Mouse (Mus musculus): ENCODE measurements around the gene Plcb2. TPM values are rescaled to one million over a fixed set of nuclear protein-coding genes. Genes with fewer than 3 reads are reported as not detected.

Plcb2 gene
- 0.03 TPM for polyA plus RNA-seq (2021)

GRCm38 (mm10) chr2:118728337-118728736 lies at the start of gene Plcb2:
TSS of gene Plcb2 (minus strand) at chr2:118728438.
- DNase-seq (ENCODE audit: low read depth, low spot score) (no peak), ATAC-seq (no peak)
- no peak for TF ChIP-seq CTCF (IDR thresholded peaks at IDR 0.05)
- ChIA-PET CTCF (interaction anchor here (0.9 to 3.8 kb wide), 4 partner anchors 14 to 31 kb away, joined by 3 to 15 read pairs (median 7); no protein-coding TSS in a partner anchor), POLR2A (interaction anchor here (0.6 kb wide), 1 partner anchor 463 kb away, joined by 5 read pairs; no protein-coding TSS in a partner anchor)
- H3K27me3 ChIP-seq: peaks cover 17% of the 10 kb centered on the region
- in situ Hi-C loops (cut with MboI; ENCODE audit: low pct_unique_long_range_greater_than_20kb): loop anchor here (5.0 to 25.0 kb wide), 2 partner anchors 91 to 241 kb away; partner anchors contain the start of gene Srp14

- TF ChIP-seq CTCF (IDR thresholded peaks at IDR 0.05): no peak
- ChIA-PET CTCF (interaction anchor here (0.8 kb wide), 1 partner anchor 12 kb away, joined by 3 read pairs; no protein-coding TSS in a partner anchor), POLR2A (interaction anchor here (0.9 kb wide), 1 partner anchor 82 kb away, joined by 3 read pairs; no protein-coding TSS in a partner anchor)
- H3K27me3 ChIP-seq: no peaks in the 10 kb centered on the region
- DNase-seq (ENCODE audit: low read depth, low spot score) (no peak), ATAC-seq (no peak)
- in situ Hi-C loops (cut with MboI; ENCODE audit: low pct_unique_long_range_greater_than_20kb): loop anchor here (25.0 kb wide), 1 partner anchor 211 kb away; no protein-coding TSS in a partner anchor
Measured at GRCm38 (mm10) chr2:118776295-118776694, 48.1 kb upstream of the Plcb2 start.

- in situ Hi-C loops (cut with MboI; ENCODE audit: low pct_unique_long_range_greater_than_20kb): loop anchor here (25.0 kb wide), 1 partner anchor 211 kb away; no protein-coding TSS in a partner anchor
- ChIA-PET POLR2A (interaction anchor here (0.9 kb wide), 1 partner anchor 83 kb away, joined by 3 read pairs; no protein-coding TSS in a partner anchor), CTCF (no interaction called here)
- DNase-seq (ENCODE audit: low read depth, low spot score) (no peak), ATAC-seq (no peak)
- no peaks in the 10 kb centered on the region for H3K27me3 ChIP-seq
- no peak for TF ChIP-seq CTCF (IDR thresholded peaks at IDR 0.05)
Measured at GRCm38 (mm10) chr2:118775846-118776245, 47.6 kb upstream of the Plcb2 start.

GRCm38 (mm10) chr2:118775396-118775795 lies 47.2 kb upstream of the Plcb2 start:
- DNase-seq (ENCODE audit: low read depth, low spot score): no peak
- no peak for ATAC-seq
- no peak for TF ChIP-seq CTCF (IDR thresholded peaks at IDR 0.05)
- no peaks in the 10 kb centered on the region for H3K27me3 ChIP-seq
- in situ Hi-C loops (cut with MboI; ENCODE audit: low pct_unique_long_range_greater_than_20kb): loop anchor here (25.0 kb wide), 1 partner anchor 212 kb away; no protein-coding TSS in a partner anchor
- CTCF ChIA-PET: no interaction called here
- POLR2A ChIA-PET: interaction anchor here (0.8 kb wide), 1 partner anchor 46 kb away, joined by 3 read pairs; no protein-coding TSS in a partner anchor

GRCm38 (mm10) chr2:118774536-118774935 lies 46.3 kb upstream of the Plcb2 start:
- no peak for ATAC-seq
- in situ Hi-C loops (cut with MboI; ENCODE audit: low pct_unique_long_range_greater_than_20kb): no loop called here
- POLR2A ChIA-PET: no interaction called here
- CTCF ChIA-PET: no interaction called here
- no peak for TF ChIP-seq CTCF (IDR thresholded peaks at IDR 0.05)
- DNase-seq (ENCODE audit: low read depth, low spot score): no peak
- no peaks in the 10 kb centered on the region for H3K27me3 ChIP-seq

GRCm38 (mm10) chr2:118772158-118772874 lies 44.1 kb upstream of the Plcb2 start, which contains the start of gene Phgr1:
TSS of gene Phgr1 (plus strand) at chr2:118772769.
- POLR2A ChIA-PET: no interaction called here
- no peak for ATAC-seq
- CTCF ChIA-PET: no interaction called here
- TF ChIP-seq CTCF (IDR thresholded peaks at IDR 0.05): no peak
- H3K27me3 ChIP-seq: no peaks in the 10 kb centered on the region
- DNase-seq (ENCODE audit: low read depth, low spot score): no peak
- in situ Hi-C loops (cut with MboI; ENCODE audit: low pct_unique_long_range_greater_than_20kb): no loop called here

- POLR2A ChIA-PET: interaction anchor here (0.6 kb wide), 1 partner anchor 109 kb away, joined by 5 read pairs; no protein-coding TSS in a partner anchor
- H3K27me3 ChIP-seq: no peaks in the 10 kb centered on the region
- no peak for DNase-seq (ENCODE audit: low read depth, low spot score)
- TF ChIP-seq CTCF (IDR thresholded peaks at IDR 0.05): no peak
- in situ Hi-C loops (cut with MboI; ENCODE audit: low pct_unique_long_range_greater_than_20kb): no loop called here
- CTCF ChIA-PET: interaction anchor here (1.3 kb wide), 1 partner anchor 25 kb away, joined by 3 read pairs; no protein-coding TSS in a partner anchor
- no peak for ATAC-seq
Measured at GRCm38 (mm10) chr2:118766041-118767033, 38.1 kb upstream of the Plcb2 start.

- no peaks in the 10 kb centered on the region for H3K27me3 ChIP-seq
- ChIA-PET CTCF (interaction anchor here (0.6 to 3.4 kb wide), 9 partner anchors 15 to 213 kb away, joined by 3 to 23 read pairs (median 3); partner anchors contain the start of gene Knstrn), POLR2A (interaction anchor here (1.0 to 1.5 kb wide), 3 partner anchors 15 to 123 kb away, joined by 3 to 7 read pairs (median 4); partner anchors contain the start of gene Disp2)
- in situ Hi-C loops (cut with MboI; ENCODE audit: low pct_unique_long_range_greater_than_20kb): loop anchor here (5.0 kb wide), 1 partner anchor 117 kb away; no protein-coding TSS in a partner anchor
- DNase-seq (ENCODE audit: low read depth, low spot score) (no peak), ATAC-seq (no peak)
- TF ChIP-seq CTCF (IDR thresholded peaks at IDR 0.05): no peak
Measured at GRCm38 (mm10) chr2:118764875-118765274, 36.6 kb upstream of the Plcb2 start.

- DNase-seq (ENCODE audit: low read depth, low spot score) (no peak), ATAC-seq (no peak)
- H3K27me3 ChIP-seq: no peaks in the 10 kb centered on the region
- ChIA-PET POLR2A (interaction anchor here (0.6 to 1.5 kb wide), 8 partner anchors 15 to 123 kb away, joined by 3 to 7 read pairs (median 4); partner anchors contain the start of genes Disp2 and Inafm2), CTCF (interaction anchor here (0.6 to 3.4 kb wide), 12 partner anchors 13 to 213 kb away, joined by 3 to 23 read pairs (median 3); partner anchors contain the start of genes Disp2 and Knstrn)
- in situ Hi-C loops (cut with MboI; ENCODE audit: low pct_unique_long_range_greater_than_20kb): loop anchor here (5.0 kb wide), 1 partner anchor 118 kb away; no protein-coding TSS in a partner anchor
- no peak for TF ChIP-seq CTCF (IDR thresholded peaks at IDR 0.05)
Measured at GRCm38 (mm10) chr2:118764094-118764831, 36.0 kb upstream of the Plcb2 start.
